Mouse (Mus musculus) cerebellum, adult 2 months (tissue): ENCODE measurements around the gene Ttc30a1. TPM values are rescaled to one million over a fixed set of nuclear protein-coding genes. Genes with fewer than 3 reads are reported as not detected.
"Not testable (repeated sequence)": the region's sequence is repeated elsewhere in the genome, so short reads cannot be mapped to it uniquely, and the experiment has no call there.

Experiments used
- DNase-seq, 2 experiments: peaks; one replicate each; pipeline ENCODE4 v3.0.0; 2021
- H3K27ac ChIP-seq: fragments of 200-500 bp; 2 replicates; pipeline ENCODE4 v1.5.1; 2012; ENCODE audit warnings: low read length, control low read depth, inconsistent platforms; ENCODE audit not compliant: insufficient read depth
- H3K27me3 ChIP-seq: fragments of 200-500 bp; 2 replicates; pipeline ENCODE4 v1.6.1; 2012; ENCODE audit warnings: inconsistent platforms, mild to moderate bottlenecking, low read length, moderate library complexity; ENCODE audit not compliant: control insufficient read depth, insufficient read depth
- H3K4me1 ChIP-seq: fragments of 200-500 bp; 2 replicates; pipeline ENCODE4 v1.6.1; 2011; ENCODE audit warnings: low read length; ENCODE audit not compliant: control insufficient read depth, insufficient read depth
- H3K4me3 ChIP-seq: fragments of 200-500 bp; replicated peaks from 2 replicates; pipeline ENCODE3; 2011; ENCODE audit warnings: mild to moderate bottlenecking, low read depth, low read length, control low read depth; ENCODE audit not compliant: insufficient read depth
- CTCF ChIP-seq: fragments of 200-500 bp; IDR thresholded peaks from 2 replicates; pipeline ENCODE4 v1.5.1; 2011; ENCODE audit warnings: low read depth, mild to moderate bottlenecking, control low read depth, low read length, moderate library complexity, borderline replicate concordance; ENCODE audit not compliant: insufficient read depth
- POLR2A ChIP-seq: fragments of 200-500 bp; IDR thresholded peaks from 2 replicates; pipeline ENCODE4 v1.6.1; 2011; ENCODE audit warnings: low read length, control low read depth, borderline replicate concordance; ENCODE audit not compliant: insufficient read depth
- WGBS: fragments of 180-500 bp; shearing (Covaris S2); methylation state at CpG from one replicate; pipeline ENCODE4 v1.1.7; 2018; 5-methylcytosine and 5-hydroxymethylcytosine counted together
- polyA plus RNA-seq: library from polyadenylated mRNA; depleted of rRNA; stranded (reverse); fragments of >200 nt; gene quantifications from 2 replicates; pipeline ENCODE4 v1.2.3, GENCODE M21; 2012

Ttc30a1 gene
- polyA plus RNA-seq, 1 experiment: 3.3 TPM

- no peak overlapping the region for H3K27ac ChIP-seq
- DNase-seq: no peak
These were observed 7.9 kb upstream of the Ttc30a1 start for GRCm38 (mm10) chr2:75989694-75990093.

DNA sequence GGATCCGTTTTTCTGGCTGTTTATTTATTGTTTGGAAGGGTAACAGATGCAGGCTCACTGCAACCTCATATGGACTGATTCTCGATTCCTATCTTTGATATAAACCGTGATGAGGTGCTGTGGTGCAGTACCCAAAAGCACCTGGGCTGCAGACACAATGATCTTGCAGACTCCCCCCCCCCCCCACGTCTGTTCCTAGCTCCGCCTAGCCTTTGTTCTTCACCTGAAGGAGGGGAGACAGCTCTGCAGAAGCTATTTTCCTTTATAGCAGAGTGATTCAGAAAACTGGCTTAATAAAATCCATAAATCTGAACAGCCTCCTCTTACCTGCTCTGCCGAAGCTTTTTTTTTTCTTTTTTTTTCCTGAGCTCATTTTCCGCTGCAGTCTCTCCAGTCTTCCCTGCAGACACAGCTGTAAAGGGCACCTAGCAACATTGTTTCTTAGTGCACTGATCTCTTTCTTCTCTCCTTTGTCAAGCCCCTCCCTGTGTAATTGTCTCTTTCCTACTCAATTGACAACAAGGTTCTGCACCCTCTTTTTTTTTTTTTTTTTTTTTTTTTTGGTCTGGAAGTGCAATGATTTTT lies 7.1 kb upstream of the Ttc30a1 start:
- no peak overlapping the region for H3K4me3 ChIP-seq
- H3K4me1 ChIP-seq: no peaks in the 10 kb centered on the region
- H3K27ac ChIP-seq: no peak overlapping the region
- no peaks in the 10 kb centered on the region for H3K27me3 ChIP-seq
- no peak for DNase-seq
- WGBS: 61% methylated on average over 7 of the region's 7 CpGs
- TF ChIP-seq POLR2A: no peak
- TF ChIP-seq CTCF: no peak

More at GRCm38 (mm10) chr2:75989694-75990093, 7.9 kb upstream of the Ttc30a1 start:
- H3K4me1 ChIP-seq: no peaks in the 10 kb centered on the region
- H3K27me3 ChIP-seq: no peaks in the 10 kb centered on the region
- H3K4me3 ChIP-seq: no peak overlapping the region
- 79% methylated on average over 4 of the region's 4 CpGs for WGBS
- TF ChIP-seq POLR2A (no peak), CTCF (no peak)

GRCm38 (mm10) chr2:75988378-75988777 lies 6.6 kb upstream of the Ttc30a1 start:
- no peak overlapping the region for H3K27ac ChIP-seq
- no peak for TF ChIP-seq CTCF
- TF ChIP-seq POLR2A: no peak
- DNase-seq: no peak
- no peaks in the 10 kb centered on the region for H3K27me3 ChIP-seq
- no peaks in the 10 kb centered on the region for H3K4me1 ChIP-seq
- WGBS: 84% methylated on average over 4 of the region's 4 CpGs
- H3K4me3 ChIP-seq: no peak overlapping the region

DNA sequence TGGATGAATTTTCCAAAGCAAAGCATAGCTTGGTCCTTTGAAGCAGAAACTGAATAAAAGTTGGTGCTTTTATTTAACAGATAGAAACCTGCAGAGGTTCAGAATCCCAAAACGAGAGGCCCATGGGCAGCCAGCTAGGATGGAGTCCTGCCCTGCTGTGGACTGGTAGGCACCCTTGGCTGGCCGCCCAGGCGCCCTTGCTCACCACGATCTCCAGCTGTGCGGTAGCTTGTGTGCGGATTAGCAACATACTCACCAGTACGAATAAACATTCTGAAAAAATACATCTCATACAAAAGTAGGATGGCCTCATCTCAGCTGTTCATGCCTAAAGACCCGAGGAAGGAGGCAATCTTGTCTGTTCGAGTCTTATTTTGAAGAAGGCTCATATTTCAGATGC lies 6.0 kb upstream of the Ttc30a1 start:
- TF ChIP-seq POLR2A: no peak
- no peak for TF ChIP-seq CTCF
- Histone ChIP-seq H3K4me3 (no peak overlapping the region), H3K27me3 (no peaks in the 10 kb centered on the region), H3K27ac (no peak overlapping the region), H3K4me1 (no peaks in the 10 kb centered on the region)
- no peak for DNase-seq
- 40% methylated on average over 9 of the region's 9 CpGs for WGBS

DNA sequence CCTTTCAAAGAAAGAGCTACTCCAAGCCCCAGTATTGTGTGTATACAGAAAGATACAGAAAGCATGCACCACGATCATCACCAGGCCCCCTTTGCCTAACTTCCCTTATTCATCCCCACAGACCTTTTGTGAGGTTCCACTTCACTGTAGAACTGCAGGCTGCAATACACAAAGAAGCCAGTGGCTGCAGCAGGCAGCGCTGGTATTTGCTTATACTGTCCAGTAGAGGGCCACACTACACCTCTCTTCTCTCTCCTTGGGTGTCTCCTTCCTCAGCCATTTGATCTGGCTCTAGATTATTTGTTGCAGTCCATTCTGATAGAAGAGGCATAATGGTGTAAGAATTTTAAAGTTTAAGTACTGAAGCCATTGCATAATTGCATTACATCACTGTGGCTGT lies 3.4 kb upstream of the Ttc30a1 start:
- no peak for TF ChIP-seq POLR2A
- TF ChIP-seq CTCF: peak; percentile 96
- no peaks in the 10 kb centered on the region for H3K4me1 ChIP-seq
- DNase-seq: peak; percentile 62 to 69
- H3K27me3 ChIP-seq: no peaks in the 10 kb centered on the region
- no peak overlapping the region for H3K4me3 ChIP-seq
- 4% methylated on average over 2 of the region's 2 CpGs for WGBS
- H3K27ac ChIP-seq: no peak overlapping the region

- Histone ChIP-seq H3K27me3 (no peaks in the 10 kb centered on the region), H3K4me1 (no peaks in the 10 kb centered on the region), H3K27ac (no peak overlapping the region), H3K4me3 (no peak overlapping the region)
- no peak for TF ChIP-seq POLR2A
- no peak for TF ChIP-seq CTCF
- no peak for DNase-seq
- 25% methylated on average over 3 of the region's 3 CpGs for WGBS
These were observed 2.1 kb upstream of the Ttc30a1 start for GRCm38 (mm10) chr2:75983847-75984246.

DNA sequence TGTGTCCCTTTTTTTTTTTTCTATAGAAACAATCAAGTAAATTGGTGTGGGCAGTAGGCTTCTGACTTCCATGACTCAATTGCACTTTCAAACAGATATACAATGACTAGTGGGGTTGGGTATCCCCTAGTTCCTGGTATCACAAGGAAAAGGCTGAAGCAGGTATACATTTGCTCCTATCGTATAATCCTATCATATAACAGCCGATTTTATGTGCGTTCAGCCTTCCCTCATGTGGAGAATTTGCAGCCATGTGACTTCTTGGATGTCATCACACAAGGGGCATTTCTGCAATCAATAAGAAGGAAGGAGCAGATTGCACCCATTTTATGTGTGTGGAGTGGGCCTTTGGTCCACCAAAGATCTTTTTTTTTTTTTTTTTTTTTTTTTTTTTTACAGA lies 1.3 kb upstream of the Ttc30a1 start:
- H3K4me3 ChIP-seq: no peak overlapping the region
- DNase-seq: no peak
- H3K4me1 ChIP-seq: no peaks in the 10 kb centered on the region
- TF ChIP-seq POLR2A (no peak), CTCF (no peak)
- H3K27ac ChIP-seq: no peak overlapping the region
- no peaks in the 10 kb centered on the region for H3K27me3 ChIP-seq
- 95% methylated on average over 3 of the region's 3 CpGs for WGBS

DNA sequence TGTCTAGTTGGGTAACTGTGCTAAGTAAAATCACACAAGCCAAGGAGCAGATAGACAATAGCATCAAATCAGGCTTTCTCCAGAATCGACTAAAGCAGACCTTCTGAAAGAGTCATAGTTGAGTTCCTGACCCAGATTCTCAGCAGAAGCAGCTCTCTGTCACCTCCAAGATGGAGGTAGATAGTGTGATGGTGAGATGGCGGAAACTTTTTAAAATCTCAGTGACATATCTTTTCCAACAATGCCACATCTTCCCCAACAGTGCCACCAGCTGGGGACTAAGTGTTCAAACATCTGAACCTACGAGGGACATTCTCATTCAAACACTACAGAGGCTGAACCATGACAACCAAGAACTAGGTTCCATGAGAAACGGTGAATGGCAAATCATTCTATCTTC lies 859 bp upstream of the Ttc30a1 start:
- Histone ChIP-seq H3K27ac (no peak overlapping the region), H3K27me3 (no peaks in the 10 kb centered on the region), H3K4me1 (no peaks in the 10 kb centered on the region), H3K4me3 (no peak overlapping the region)
- TF ChIP-seq CTCF: no peak
- TF ChIP-seq POLR2A: no peak
- 97% methylated on average over 4 of the region's 4 CpGs for WGBS
- DNase-seq: no peak

DNA sequence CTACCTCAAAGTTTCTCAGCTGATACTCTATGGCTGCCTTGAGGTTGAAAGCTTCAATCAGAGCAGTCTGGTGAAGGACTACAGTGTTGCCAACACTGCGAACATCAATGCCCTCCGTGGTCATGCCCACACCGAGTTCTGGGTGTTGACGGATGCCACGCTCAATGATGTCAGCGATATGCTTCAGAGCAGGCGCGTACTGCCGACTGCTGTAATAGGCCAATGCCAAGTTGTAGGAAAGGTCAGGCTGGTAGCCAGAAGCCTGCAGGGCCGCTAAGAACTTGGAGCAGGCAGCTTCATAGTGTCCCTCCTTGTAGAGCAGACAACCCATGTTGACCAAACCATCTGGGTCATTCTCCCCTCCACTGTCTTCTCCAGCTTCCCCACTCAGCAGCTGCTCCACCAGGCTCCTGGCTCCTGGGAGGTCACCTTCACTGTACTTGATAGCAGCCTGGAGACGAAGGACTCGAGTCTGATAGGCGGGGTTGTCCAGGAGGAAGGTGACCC lies 781 bp downstream of the Ttc30a1 start:
- not testable (repeated sequence) for H3K4me1 ChIP-seq, H3K27ac ChIP-seq, H3K4me3 ChIP-seq, DNase-seq, H3K27me3 ChIP-seq
- 90% methylated on average over 13 of the region's 13 CpGs for WGBS

GRCm38 (mm10) chr2:75977752-75978368 lies 3.9 kb downstream of the Ttc30a1 start, which contains the start of gene Ttc30a2:
Ttc30a2 (minus strand) TSS chr2:75978170.
- 26% methylated on average over 20 of the region's 24 CpGs for WGBS
- H3K4me3 ChIP-seq: not testable (repeated sequence)

DNA sequence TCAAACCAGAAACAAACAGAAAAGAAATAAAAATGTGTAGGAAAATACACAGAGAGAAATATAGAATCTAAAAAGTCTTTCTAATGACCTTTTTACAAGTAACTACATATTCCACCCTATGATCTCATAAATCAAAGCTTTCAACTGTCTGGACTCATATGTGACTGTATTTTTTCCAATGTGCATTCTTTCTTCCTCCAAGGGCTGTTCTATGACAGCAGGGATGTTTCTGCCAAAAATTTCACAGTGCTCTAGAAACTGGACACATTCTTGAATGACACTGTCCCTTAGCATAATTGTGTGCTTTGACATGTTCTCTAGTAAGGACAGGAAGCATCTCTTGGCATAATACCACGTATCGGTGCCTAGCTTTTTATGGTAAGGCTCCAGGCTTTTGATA lies 5.7 kb downstream of the Ttc30a1 start:
- H3K4me1 ChIP-seq, DNase-seq, H3K4me3 ChIP-seq, H3K27me3 ChIP-seq, H3K27ac ChIP-seq: not testable (repeated sequence)
- 39% methylated on average over 2 of the region's 2 CpGs for WGBS

More at GRCm38 (mm10) chr2:75977752-75978368, 3.9 kb downstream of the Ttc30a1 start, which contains the start of gene Ttc30a2:
- DNase-seq, H3K27me3 ChIP-seq, H3K27ac ChIP-seq, H3K4me1 ChIP-seq: not testable (repeated sequence)
